Mouse (Mus musculus): ENCODE results near the gene Gm11567.
A peak's percentile ranks its signal among the peaks of the same experiment; 100 is the strongest.
"Not testable (repeated sequence)": the region's sequence is repeated elsewhere in the genome, so short reads cannot be mapped to it uniquely, and the experiment has no call there.

Gm11567 gene

DNA sequence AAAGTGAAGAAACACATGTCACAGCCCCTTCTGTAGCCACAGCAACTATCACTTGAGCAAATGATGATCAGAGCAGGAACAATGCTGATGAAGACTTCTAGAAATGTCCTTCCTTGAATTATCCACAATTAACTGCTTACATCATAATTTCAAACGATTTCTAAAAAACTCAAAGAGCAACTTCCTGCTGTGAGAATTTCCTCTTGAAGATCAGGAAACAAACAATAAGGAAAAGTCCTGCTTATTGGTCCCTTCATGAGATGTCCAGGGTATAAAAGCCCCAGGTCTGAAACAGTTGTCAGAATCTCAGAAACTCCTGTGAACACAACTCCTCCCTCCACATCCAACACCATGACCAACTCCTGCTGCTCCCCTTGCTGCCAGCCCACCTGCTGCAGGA, at the start of gene Gm11567:
Gm11567 (plus strand) TSS at position 301 of the 400 bp plus-strand sequence.
- DNase-seq (ENCODE audit: extremely low spot score, low spot score) = not testable (repeated sequence)

DNA sequence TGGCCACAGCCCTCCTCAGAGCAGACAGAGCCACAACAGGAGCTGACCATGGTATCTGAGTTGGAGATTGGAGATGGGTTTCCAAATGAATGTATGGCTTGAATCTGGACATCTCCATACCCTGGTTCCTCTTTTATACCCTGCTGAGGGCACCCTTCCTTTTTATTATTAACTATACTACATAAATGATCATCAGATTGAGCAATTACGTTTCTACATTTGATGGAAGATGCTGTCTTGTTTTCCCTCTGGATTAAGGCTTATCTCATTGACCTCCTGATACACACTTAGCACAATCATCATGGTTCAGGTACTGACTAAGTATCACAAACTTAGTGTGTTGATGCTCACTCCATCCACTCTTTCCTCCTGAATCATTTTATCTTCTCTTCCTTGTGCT, 41.0 kb upstream of the Gm11567 start, which contains the start of gene 2300003K06Rik:
2300003K06Rik (minus strand) TSS at position 101 of the 400 bp plus-strand sequence.
- no peak for DNase-seq (ENCODE audit: extremely low spot score, low spot score)

DNA sequence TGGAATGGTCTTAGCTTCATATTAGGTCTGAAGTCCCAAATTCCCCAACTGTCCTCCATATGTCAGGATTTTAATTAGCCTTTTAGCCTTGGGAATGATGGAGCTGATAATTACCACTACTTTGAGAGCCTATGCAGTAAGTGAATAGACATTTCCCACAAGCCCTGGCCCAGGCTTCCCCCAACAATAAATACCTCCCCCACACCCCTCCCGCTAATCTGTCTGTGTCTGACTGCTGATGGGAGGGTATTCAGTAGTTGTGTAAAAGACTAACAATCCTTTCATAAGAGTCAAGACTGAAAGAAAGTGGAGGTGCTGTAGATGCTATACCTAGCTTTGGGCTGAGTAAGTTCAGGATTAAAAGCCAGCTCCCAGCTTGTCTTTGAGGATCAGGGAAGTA, 36.8 kb upstream of the Gm11567 start:
- no peak for DNase-seq (ENCODE audit: extremely low spot score, low spot score)

DNA sequence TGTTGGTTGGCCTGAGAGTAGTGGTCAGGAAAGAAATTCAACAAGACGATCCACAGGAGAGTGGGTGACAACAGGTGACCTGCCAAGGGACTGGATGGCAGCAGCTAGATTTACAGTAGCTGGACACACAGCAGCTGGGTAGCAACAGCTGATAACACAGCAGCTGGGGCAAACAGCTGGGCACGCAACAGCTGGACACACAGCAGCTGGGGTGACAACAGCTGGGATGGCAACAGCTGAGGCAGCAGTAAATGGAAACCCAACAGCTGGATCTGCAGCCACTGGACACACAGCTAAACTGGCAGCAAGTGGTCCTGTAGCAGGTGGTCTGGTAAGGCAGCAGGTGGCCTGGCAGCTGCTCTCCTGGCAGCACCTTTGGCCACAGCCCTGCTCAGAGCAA, 32.2 kb upstream of the Gm11567 start:
- DNase-seq (ENCODE audit: extremely low spot score, low spot score) = no peak

DNA sequence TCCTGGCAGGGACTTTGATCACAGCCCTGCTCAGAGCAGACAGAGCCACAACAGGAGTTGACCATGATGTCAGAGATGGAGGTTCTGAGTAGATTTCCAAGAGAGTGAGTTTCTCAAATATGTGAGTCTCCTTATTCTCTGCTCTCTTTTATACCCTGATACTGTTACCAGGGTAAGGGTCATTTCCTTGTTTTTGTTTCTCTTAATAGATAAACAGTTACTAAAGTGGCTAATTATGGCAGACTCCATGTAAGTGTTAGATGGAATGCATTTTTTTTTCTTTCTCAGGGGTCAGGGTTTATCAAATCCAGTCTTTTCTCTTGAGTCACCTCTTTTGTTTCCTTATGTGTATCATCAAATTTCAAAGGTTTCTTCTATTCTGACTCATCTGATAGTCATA, 27.5 kb upstream of the Gm11567 start, which contains the start of gene Krtap4-16:
Krtap4-16 (minus strand) TSS at position 101 of the 400 bp plus-strand sequence.
- DNase-seq (ENCODE audit: extremely low spot score, low spot score) = no peak

DNA sequence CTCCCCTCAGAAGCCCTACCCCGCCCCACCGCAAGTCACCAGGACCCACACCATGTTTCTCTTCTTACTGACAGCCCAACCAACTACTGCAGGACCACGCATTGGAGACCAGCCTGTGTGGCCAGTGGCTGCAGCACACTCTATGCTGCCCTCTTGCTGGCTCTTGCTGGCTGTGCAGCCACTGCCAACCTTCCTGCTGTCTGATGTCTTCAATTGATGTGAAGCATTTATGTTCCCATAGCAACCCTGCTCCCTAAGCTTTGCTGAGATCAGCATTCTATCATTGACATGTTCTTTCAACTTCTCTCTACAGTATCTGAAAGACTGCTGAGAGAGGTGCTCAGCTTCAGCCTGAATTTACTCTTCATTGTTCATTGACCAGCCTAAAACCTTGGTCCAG, 24.9 kb upstream of the Gm11567 start:
- peak; percentile 18 for DNase-seq (ENCODE audit: extremely low spot score, low spot score)

DNA sequence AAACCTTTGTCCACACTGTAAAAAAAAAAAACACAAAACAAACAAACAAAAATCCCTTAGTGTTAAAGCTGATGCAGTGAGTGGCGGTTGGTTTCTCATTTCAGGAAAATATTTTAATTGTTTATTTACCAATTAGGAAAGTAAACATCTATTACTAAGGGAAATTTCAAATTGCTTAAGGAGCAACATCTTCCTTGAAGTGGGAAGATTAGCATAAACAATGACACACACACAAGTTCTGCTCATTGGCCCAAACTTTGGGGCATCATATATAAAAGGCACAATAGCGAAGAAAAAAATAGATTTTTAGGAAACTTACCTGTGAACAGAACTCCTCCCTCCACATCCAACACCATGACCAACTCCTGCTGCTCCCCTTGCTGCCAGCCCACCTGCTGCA, 21.4 kb upstream of the Gm11567 start, which contains the start of gene Gm11568:
Gm11568 (plus strand) TSS at position 301 of the 400 bp plus-strand sequence.
- no peak for DNase-seq (ENCODE audit: extremely low spot score, low spot score)

DNA sequence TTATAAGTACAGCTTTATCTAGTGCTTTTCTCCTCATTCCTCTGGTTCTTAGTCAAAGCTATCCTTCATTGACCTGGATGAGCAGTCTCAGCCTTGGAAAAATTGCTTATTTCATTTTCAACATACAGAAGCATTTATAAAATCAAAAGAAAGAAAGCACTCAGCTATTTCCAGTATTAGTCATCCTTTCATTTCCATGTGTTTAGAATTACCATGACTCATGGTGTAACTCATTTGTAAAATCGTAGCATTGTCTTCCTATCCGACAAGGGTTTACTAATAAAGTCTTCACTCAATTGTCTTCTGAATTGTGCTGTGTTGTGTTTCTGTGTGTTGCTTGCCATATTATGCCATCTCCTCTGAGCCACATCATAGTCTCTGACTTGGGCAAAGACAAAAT, 20.2 kb upstream of the Gm11567 start:
- no peak for DNase-seq (ENCODE audit: extremely low spot score, low spot score)

DNA sequence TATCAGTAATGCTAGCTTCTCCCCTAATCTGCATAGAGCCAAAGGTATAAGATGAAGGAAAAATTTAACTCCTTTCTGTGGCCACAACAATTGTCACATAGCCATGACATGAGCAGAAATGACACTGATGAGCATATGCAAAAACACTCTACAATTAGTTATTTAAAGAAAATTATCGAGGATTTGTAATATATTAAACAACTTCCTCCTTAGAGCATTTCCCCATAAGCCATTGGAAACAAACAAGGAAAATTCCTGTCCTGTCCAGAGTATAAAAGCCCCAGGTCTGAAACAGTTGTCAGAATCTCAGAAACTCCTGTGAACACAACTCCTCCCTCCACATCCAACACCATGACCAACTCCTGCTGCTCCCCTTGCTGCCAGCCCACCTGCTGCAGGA, 14.8 kb upstream of the Gm11567 start, which contains the start of gene Gm11559:
Gm11559 (plus strand) TSS at position 301 of the 400 bp plus-strand sequence.
- not testable (repeated sequence) for DNase-seq (ENCODE audit: extremely low spot score, low spot score)

DNA sequence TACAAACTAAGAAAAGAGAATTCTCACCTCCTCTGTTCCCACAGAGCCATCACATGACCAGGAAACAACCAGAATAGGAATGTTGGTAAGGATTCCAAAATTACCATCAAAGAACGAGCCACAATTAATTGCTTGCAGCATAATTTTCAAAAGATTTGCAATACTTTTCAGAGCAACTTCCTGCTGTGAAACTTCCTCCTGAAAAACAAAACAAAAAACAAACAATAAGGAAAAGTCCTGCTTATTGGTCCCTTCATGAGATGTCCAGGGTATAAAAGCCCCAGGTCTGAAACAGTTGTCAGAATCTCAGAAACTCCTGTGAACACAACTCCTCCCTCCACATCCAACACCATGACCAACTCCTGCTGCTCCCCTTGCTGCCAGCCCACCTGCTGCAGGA, 5.9 kb upstream of the Gm11567 start, which contains the start of gene Krtap9-1:
Krtap9-1 (plus strand) TSS at position 301 of the 400 bp plus-strand sequence.
- not testable (repeated sequence) for DNase-seq (ENCODE audit: extremely low spot score, low spot score)

DNA sequence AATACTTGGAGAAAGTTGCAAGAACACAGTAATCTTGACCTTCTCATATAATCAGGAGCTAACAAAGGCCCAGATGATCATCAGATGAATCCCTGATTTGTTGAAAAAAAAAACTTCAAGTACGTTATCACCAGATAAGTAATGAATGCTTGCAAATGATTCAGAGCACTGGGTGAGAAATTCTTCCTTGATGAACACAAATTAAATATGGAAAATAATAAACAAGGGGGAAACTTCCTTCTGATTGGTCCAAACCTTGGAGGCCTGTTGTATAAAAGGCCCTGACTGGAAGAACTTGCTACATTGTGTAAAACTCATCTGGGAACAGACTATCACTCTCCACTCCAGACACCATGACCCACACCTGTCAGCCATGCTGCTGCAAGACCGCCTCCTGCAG, 28.6 kb downstream of the Gm11567 start, which contains the start of gene Krtap31-1:
Krtap31-1 (plus strand) TSS at position 301 of the 400 bp plus-strand sequence.
- DNase-seq (ENCODE audit: extremely low spot score, low spot score) = no peak

DNA sequence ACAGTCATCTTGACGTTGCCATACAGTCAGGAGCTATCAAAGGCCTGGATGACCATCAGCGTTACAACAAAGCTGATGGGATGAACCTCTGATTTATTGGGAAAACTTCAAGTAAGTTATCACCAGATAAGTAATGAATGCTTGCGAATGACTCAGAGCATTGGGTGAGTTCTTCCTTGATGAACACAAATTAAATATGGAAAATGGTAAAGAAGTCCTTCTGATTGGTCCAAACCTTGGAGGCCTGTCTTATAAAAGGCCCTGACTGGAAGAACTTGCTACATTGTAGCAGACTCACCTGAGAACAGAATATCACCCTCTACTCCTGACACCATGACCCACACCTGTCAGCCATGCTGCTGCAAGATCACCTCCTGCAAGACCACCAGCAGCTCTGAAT, 35.5 kb downstream of the Gm11567 start, which contains the start of gene Gm11565:
Gm11565 (plus strand) TSS at position 301 of the 400 bp plus-strand sequence.
- no peak for DNase-seq (ENCODE audit: extremely low spot score, low spot score)

All from neural tube, embryonic 10.5 days (tissue).